Mouse (Mus musculus) embryonic fibroblast, embryonic 13.5 days (primary cell): ENCODE results near the gene Mki67. TPM values are rescaled to one million over a fixed set of nuclear protein-coding genes. Genes with fewer than 3 reads are reported as not detected.

Source experiments
- H3K27ac ChIP-seq: 2 replicates; pipeline ENCODE4 v1.5.1; 2012; ENCODE audit warnings: low read length, control low read depth, inconsistent platforms; ENCODE audit not compliant: insufficient read depth
- H3K4me1 ChIP-seq: 2 replicates; pipeline ENCODE4 v1.6.1; 2011; ENCODE audit warnings: low read length; ENCODE audit not compliant: control insufficient read depth, insufficient read depth
- H3K4me3 ChIP-seq: 2 replicates; pipeline ENCODE4 v1.5.1; 2011; ENCODE audit warnings: mild to moderate bottlenecking, control low read depth, low read length; ENCODE audit not compliant: insufficient read depth
- CTCF ChIP-seq: IDR thresholded peaks from 2 replicates; pipeline ENCODE4 v1.5.1; 2011; ENCODE audit warnings: mild to moderate bottlenecking, control low read depth, low read length, moderate library complexity, borderline replicate concordance; ENCODE audit not compliant: insufficient read depth
- POLR2A ChIP-seq: IDR thresholded peaks from 2 replicates; pipeline ENCODE4 v1.6.1; 2011; ENCODE audit warnings: low read depth, mild to moderate bottlenecking, control low read depth, low read length, moderate library complexity
- polyA plus RNA-seq: library from polyadenylated mRNA; stranded (reverse); fragments of >200 nt; gene quantifications from 2 replicates; pipeline ENCODE4 v1.2.4, GENCODE M21; 2011; ENCODE audit warnings: low read depth; ENCODE audit not compliant: missing spikeins, insufficient read length

Gene Mki67
- polyA plus RNA-seq, 1 experiment = 120 TPM

DNA sequence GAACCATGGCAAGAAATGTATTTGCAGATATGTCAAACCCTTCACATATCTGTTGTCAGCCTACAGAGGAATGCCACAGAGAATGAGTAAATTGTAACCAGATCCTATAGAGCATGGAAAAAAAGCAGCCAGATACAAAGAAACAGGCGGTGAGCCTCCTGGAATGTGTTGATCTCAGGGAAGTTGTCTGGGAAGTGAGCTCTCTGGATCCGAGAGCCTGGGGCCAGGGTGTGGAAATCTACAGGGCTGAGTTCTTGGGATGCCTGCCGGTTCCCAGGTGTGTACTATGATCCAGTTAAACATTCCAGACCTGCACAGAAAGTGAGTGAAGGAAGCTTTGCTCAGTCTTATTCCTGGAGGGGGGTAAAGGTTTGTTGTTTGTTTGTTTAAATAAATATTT lies 24.3 kb upstream of the Mki67 start:
- H3K4me3 ChIP-seq = no peak overlapping the region
- TF ChIP-seq POLR2A (no peak), CTCF (no peak)

GRCm38 (mm10) chr7:135736581-135736886 lies 20.4 kb upstream of the Mki67 start:
- no peak for TF ChIP-seq POLR2A
- no peak for TF ChIP-seq CTCF
- H3K27ac ChIP-seq = no peak overlapping the region
- H3K4me1 ChIP-seq = no peaks in the 10 kb centered on the region
- no peak overlapping the region for H3K4me3 ChIP-seq

More for the DNA sequence above, 24.3 kb upstream of the Mki67 start:
- H3K4me1 ChIP-seq = 0 out of 2 replicates have a peak, but pooled peaks cover 3% of the 10 kb centered on the region
- H3K27ac ChIP-seq = no peak overlapping the region

DNA sequence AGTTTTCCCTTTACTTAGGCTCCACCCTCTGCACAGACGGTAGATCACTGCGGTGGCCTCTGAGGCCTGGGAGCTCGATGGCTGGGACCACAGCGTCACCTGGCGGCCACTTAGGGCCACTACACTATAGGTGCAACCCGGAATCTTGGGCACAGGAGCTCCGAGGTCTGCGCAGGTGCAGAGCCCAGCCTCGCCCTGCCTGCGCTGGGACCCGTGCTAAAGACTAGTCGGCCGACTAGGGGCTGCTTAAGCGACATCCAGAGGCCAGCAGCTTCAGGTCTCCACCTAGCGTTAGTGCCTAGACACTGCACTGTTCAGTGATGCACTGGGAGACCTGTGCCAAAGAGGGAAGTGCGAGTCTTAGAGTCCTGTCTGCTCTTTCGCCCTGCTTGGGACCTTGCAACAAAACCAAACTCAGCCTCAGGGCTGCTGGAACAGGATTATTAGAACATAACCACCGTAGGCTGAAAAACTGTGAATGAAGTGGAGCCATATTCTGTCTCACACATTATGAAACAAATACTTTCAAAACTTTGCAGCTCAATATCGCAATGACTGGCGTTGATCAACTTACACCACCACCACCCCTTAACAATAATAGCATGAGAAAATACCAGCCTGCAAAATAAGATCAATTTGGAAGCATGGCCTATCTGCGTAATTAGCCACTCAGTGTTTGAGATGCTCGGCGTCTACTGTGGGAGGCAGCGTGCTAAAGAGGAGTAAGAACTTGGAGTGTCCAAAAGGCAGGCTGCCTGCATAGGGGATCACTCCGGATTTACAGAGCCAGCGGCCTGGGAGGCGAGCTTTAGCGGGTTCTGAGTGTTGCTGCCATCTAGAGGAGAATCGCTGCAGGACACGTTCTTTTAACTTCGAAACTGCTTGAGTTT lies 19.8 kb upstream of the Mki67 start:
- no peak overlapping the region for H3K4me3 ChIP-seq
- no peaks in the 10 kb centered on the region for H3K4me1 ChIP-seq
- peak; percentile 78 for TF ChIP-seq CTCF
- TF ChIP-seq POLR2A = no peak
- no peak overlapping the region for H3K27ac ChIP-seq

DNA sequence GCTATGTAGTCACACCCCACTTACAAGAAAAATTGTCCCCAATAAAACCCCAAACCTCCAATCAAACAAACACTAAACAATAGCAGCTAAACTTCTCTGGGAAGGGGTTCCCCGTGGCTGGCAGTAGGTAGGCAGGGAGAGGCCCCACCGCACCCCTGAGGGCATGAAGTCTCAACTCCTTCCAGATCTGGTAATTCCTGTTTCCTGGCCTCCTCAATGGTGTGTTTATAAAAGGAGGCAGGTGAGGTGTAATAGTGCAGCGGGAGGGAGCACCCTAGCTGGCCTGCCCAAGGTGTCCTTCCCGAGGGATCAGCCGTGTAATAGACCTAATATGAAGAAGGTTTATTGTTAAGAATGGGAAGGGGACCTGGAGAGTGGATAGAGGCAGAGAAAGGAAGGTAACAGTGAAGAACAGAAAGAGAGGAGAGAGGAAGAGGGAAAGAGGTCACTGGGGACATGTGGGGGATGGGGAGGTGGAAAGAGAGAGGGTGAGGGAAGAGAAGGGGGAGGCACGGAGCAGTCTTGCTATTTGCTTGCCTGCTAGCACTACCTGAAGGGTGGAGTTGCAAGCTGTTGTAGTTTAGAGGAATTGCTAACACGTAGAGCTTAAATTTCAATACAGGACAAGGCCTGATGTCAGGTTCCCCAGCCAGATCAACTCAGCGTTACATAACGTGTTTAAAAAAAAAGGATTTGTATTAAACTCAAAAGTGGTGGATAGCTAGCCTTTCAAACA lies 18.9 kb upstream of the Mki67 start:
- Histone ChIP-seq H3K4me3 (no peak overlapping the region), H3K27ac (no peak overlapping the region), H3K4me1 (no peaks in the 10 kb centered on the region)
- no peak for TF ChIP-seq CTCF
- TF ChIP-seq POLR2A = no peak

GRCm38 (mm10) chr7:135734379-135734778 lies 18.2 kb upstream of the Mki67 start:
- H3K4me1 ChIP-seq = no peaks in the 10 kb centered on the region
- no peak overlapping the region for H3K27ac ChIP-seq
- no peak overlapping the region for H3K4me3 ChIP-seq
- TF ChIP-seq CTCF (no peak), POLR2A (no peak)

GRCm38 (mm10) chr7:135728038-135728437 lies 11.9 kb upstream of the Mki67 start:
- no peak overlapping the region for H3K4me3 ChIP-seq
- H3K27ac ChIP-seq = no peak overlapping the region
- H3K4me1 ChIP-seq = no peaks in the 10 kb centered on the region
- TF ChIP-seq CTCF (no peak), POLR2A (no peak)

- H3K27ac ChIP-seq = no peak overlapping the region
- H3K4me1 ChIP-seq = no peaks in the 10 kb centered on the region
- H3K4me3 ChIP-seq = no peak overlapping the region
- no peak for TF ChIP-seq CTCF
These were observed 10.5 kb upstream of the Mki67 start for GRCm38 (mm10) chr7:135726707-135727106.

DNA sequence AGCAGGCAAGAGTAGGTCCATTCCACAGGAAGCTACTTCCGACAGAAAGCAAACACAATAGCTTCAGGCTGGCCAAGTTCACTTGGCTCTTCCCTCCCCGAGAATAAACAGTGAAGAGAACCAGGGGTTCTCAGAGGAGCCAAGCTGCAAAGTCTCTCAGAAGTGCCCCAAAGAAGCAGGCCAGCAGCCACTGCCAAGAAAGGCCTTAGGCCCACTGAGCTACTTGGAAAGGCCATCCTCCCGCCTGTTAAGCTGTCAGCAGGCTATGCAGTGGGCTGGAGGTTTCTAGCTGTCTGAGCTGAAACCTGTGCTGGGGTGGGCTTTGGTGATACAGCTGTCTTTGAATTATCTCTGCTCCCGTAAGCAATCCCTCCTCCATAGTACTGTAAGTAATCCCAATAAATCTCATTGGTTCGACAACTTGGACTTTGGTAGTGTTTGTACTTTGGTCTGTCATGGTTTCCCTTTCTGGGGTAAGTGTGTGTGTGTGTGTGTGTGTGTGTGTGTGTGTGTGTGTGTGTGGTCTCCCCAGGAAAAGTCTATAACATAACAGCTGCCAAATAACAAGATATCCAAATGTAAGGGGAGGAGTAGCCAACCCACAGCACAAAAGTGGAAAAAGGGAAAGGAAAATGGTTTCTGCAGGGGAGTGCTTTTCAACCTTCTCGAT lies 7.6 kb upstream of the Mki67 start:
- Histone ChIP-seq H3K4me3 (no peak overlapping the region), H3K27ac (no peak overlapping the region), H3K4me1 (no peaks in the 10 kb centered on the region)
- TF ChIP-seq CTCF = no peak

DNA sequence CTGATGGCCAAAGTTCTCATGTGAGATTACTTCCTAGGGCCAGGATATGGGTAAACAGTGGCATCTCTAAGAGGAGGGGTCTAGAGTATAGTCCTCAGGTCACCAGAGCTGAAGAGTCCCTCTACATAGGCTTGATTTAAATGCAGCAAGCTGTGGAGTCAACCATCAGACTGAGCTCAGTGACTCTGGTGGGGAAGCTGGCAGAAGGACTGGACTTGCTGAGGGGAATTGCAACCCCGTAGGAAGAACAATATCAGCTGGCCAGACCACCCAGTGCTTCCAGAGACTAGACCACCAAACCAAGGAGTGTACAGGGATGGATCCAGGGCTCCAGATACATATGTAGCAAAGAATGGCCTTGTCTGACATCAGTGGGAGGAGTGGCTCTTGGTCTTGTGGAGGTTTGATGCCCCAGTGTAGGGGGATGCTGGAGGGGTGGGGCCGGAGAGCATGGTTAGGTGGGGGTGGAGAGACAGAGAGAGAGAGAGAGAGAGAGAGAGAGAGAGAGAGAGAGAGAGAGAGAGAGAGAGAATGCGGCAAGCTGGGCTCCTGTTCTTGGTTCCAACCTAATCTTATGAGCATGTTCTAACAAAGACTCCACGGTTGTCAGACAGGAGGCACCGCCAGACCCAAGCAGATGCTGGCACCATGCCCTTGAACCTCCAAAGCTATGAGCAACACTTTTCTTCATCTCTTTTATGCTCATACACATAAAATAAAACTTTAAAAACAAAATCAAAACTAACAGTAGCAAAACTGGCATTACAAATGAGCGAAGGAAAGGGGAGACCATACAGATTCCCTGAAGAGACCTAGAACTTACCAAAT lies 6.1 kb upstream of the Mki67 start:
- Histone ChIP-seq H3K4me3 (no peak overlapping the region), H3K4me1 (no peaks in the 10 kb centered on the region), H3K27ac (no peak overlapping the region)
- TF ChIP-seq CTCF = no peak
- no peak for TF ChIP-seq POLR2A
